Mouse (Mus musculus) forebrain, embryonic 13.5 days (tissue): ENCODE data around the gene Gck. TPM values are rescaled to one million over a fixed set of nuclear protein-coding genes. Genes with fewer than 3 reads are reported as not detected.

Experiments
- ATAC-seq: fragments of 200-750 bp; cut with Nextera tagmentation; 2 replicates; pipeline ENCODE4 v1.8.0; 2017
- H3K27ac ChIP-seq: fragments of 300-500 bp; sonication (generic); 2 replicates; pipeline ENCODE4 v1.5.1; 2015; ENCODE audit warnings: inconsistent platforms, mild to moderate bottlenecking, moderate library complexity
- H3K27me3 ChIP-seq: fragments of 300-500 bp; sonication (generic); 2 replicates; pipeline ENCODE4 v1.6.1; 2015; ENCODE audit warnings: mild to moderate bottlenecking, inconsistent platforms
- H3K36me3 ChIP-seq: fragments of 300-500 bp; sonication (generic); 2 replicates; pipeline ENCODE4 v1.6.1; 2015; ENCODE audit warnings: mild to moderate bottlenecking, inconsistent platforms; ENCODE audit not compliant: poor library complexity, severe bottlenecking
- H3K4me1 ChIP-seq: fragments of 300-500 bp; sonication (generic); 2 replicates; pipeline ENCODE4 v1.6.1; 2015; ENCODE audit warnings: inconsistent platforms
- H3K4me2 ChIP-seq: fragments of 300-500 bp; sonication (generic); 2 replicates; pipeline ENCODE4 v1.6.1; 2015; ENCODE audit warnings: inconsistent platforms, mild to moderate bottlenecking, moderate library complexity
- H3K4me3 ChIP-seq: fragments of 300-500 bp; sonication (generic); 2 replicates; pipeline ENCODE4 v1.5.1; 2015; ENCODE audit warnings: mild to moderate bottlenecking, inconsistent platforms
- H3K9ac ChIP-seq: fragments of 300-500 bp; sonication (generic); 2 replicates; pipeline ENCODE4 v1.6.1; 2015; ENCODE audit warnings: mild to moderate bottlenecking, inconsistent platforms
- H3K9me3 ChIP-seq: fragments of 300-500 bp; sonication (generic); replicated peaks from 2 replicates; pipeline ENCODE4 v1.6.1; 2016; ENCODE audit warnings: inconsistent platforms
- WGBS: fragments of 180-500 bp; shearing (Covaris S2); methylation state at CpG from one replicate; pipeline ENCODE4 v1.1.7; 2015; 5-methylcytosine and 5-hydroxymethylcytosine counted together
- polyA plus RNA-seq: library from polyadenylated mRNA; unstranded; fragments of >200 nt; fragmentation: Nextera tagmentation; extraction: Ambion mirVana; gene quantifications from 2 replicates; pipeline ENCODE4 v1.2.1, GENCODE M21; 2015

Gck gene
- 4.7 and 5.8 TPM in 2 replicates for polyA plus RNA-seq

- peaks cover 10% of the 10 kb centered on the region for H3K4me1 ChIP-seq
- H3K4me3 ChIP-seq, result no peak within 1 kb of the TSS
- 0 out of 2 replicates have a peak within 1 kb of the TSS, but pooled peaks have one; percentile 13 for H3K4me2 ChIP-seq
- H3K9ac ChIP-seq, result peak within 1 kb of the TSS; percentile 6; the same call in 1 of the 2 replicates
- no peaks in the 10 kb centered on the region for H3K27me3 ChIP-seq
- H3K9me3 ChIP-seq, result no peaks in the 10 kb centered on the region
- ATAC-seq, result peak; percentile 24; the same call in 1 of the 2 replicates
- H3K27ac ChIP-seq, result no peak within 1 kb of the TSS
- H3K36me3 ChIP-seq, result no peaks in the 10 kb centered on the region
- 39% methylated on average over 8 of the region's 8 CpGs for WGBS
Measured at GRCm38 (mm10) chr11:5949586-5950352, at the start of gene Gck. Gene Gck (minus strand): TSS chr11:5950081.

GRCm38 (mm10) chr11:5998472-5998871 is 48.6 kb upstream of the Gck start:
- Histone ChIP-seq H3K27me3 (peaks cover 4% of the 10 kb centered on the region; the same call in 1 of the 2 replicates), H3K27ac (no peak overlapping the region), H3K9ac (no peak overlapping the region), H3K4me2 (no peak overlapping the region), H3K9me3 (no peaks in the 10 kb centered on the region), H3K4me1 (peaks cover 23% of the 10 kb centered on the region), H3K36me3 (no peaks in the 10 kb centered on the region), H3K4me3 (no peak overlapping the region)
- 94% methylated on average over 2 of the region's 2 CpGs for WGBS
- ATAC-seq, result no peak

- Histone ChIP-seq H3K4me2 (no peak overlapping the region), H3K4me3 (no peak overlapping the region), H3K27me3 (peaks cover 4% of the 10 kb centered on the region; the same call in 1 of the 2 replicates), H3K9me3 (no peaks in the 10 kb centered on the region), H3K27ac (no peak overlapping the region), H3K36me3 (no peaks in the 10 kb centered on the region), H3K9ac (no peak overlapping the region), H3K4me1 (peaks cover 18% of the 10 kb centered on the region)
- 16% methylated on average over 8 of the region's 8 CpGs for WGBS
- peak; percentile 35; the same call in 1 of the 2 replicates for ATAC-seq
Measured at GRCm38 (mm10) chr11:5995989-5996388, 46.1 kb upstream of the Gck start.

- Histone ChIP-seq H3K4me1 (peaks cover 7% of the 10 kb centered on the region), H3K27me3 (peaks cover 4% of the 10 kb centered on the region; the same call in 1 of the 2 replicates), H3K27ac (no peak overlapping the region), H3K9ac (no peak overlapping the region), H3K4me3 (no peak overlapping the region), H3K9me3 (no peaks in the 10 kb centered on the region), H3K4me2 (no peak overlapping the region), H3K36me3 (no peaks in the 10 kb centered on the region)
- WGBS, result 92% methylated on average over 3 of the region's 3 CpGs
- ATAC-seq, result no peak
Measured at GRCm38 (mm10) chr11:5994880-5995279, 45.0 kb upstream of the Gck start.

- 85% methylated on average over 5 of the region's 5 CpGs for whole genome bisulfite sequencing
- Histone ChIP-seq H3K9ac (no peak overlapping the region), H3K4me1 (0 out of 2 replicates have a peak, but pooled peaks cover under 1% of the 10 kb centered on the region), H3K36me3 (no peaks in the 10 kb centered on the region), H3K4me3 (no peak overlapping the region), H3K9me3 (no peaks in the 10 kb centered on the region), H3K4me2 (no peak overlapping the region), H3K27ac (no peak overlapping the region), H3K27me3 (peaks cover 4% of the 10 kb centered on the region; the same call in 1 of the 2 replicates)
- ATAC-seq, result no peak
Measured at GRCm38 (mm10) chr11:5994212-5994611, 44.3 kb upstream of the Gck start.

GRCm38 (mm10) chr11:5990910-5991309 is 41.0 kb upstream of the Gck start:
- H3K9ac ChIP-seq, result no peak overlapping the region
- no peaks in the 10 kb centered on the region for H3K9me3 ChIP-seq
- H3K4me1 ChIP-seq, result no peaks in the 10 kb centered on the region
- no peak for ATAC-seq
- no peak overlapping the region for H3K4me2 ChIP-seq
- no peak overlapping the region for H3K27ac ChIP-seq
- peaks cover 4% of the 10 kb centered on the region; the same call in 1 of the 2 replicates for H3K27me3 ChIP-seq
- no peak overlapping the region for H3K4me3 ChIP-seq
- H3K36me3 ChIP-seq, result no peaks in the 10 kb centered on the region
- WGBS, result 27% methylated on average over 4 of the region's 4 CpGs

GRCm38 (mm10) chr11:5989954-5990593 is 40.2 kb upstream of the Gck start:
- H3K36me3 ChIP-seq, result no peaks in the 10 kb centered on the region
- H3K9ac ChIP-seq, result no peak overlapping the region
- 84% methylated on average over 16 of the region's 16 CpGs for WGBS
- no peaks in the 10 kb centered on the region for H3K4me1 ChIP-seq
- H3K27me3 ChIP-seq, result no peaks in the 10 kb centered on the region
- no peak for ATAC-seq
- no peak overlapping the region for H3K4me3 ChIP-seq
- H3K9me3 ChIP-seq, result no peaks in the 10 kb centered on the region
- no peak overlapping the region for H3K27ac ChIP-seq
- H3K4me2 ChIP-seq, result no peak overlapping the region

GRCm38 (mm10) chr11:5988126-5988525 is 38.2 kb upstream of the Gck start:
- Histone ChIP-seq H3K9ac (no peak overlapping the region), H3K4me1 (no peaks in the 10 kb centered on the region), H3K27ac (no peak overlapping the region), H3K9me3 (no peaks in the 10 kb centered on the region), H3K36me3 (no peaks in the 10 kb centered on the region), H3K4me3 (no peak overlapping the region), H3K27me3 (no peaks in the 10 kb centered on the region), H3K4me2 (no peak overlapping the region)
- no peak for ATAC-seq
- 78% methylated on average over 10 of the region's 10 CpGs for WGBS

GRCm38 (mm10) chr11:5983629-5984028 is 33.7 kb upstream of the Gck start:
- H3K9me3 ChIP-seq, result no peaks in the 10 kb centered on the region
- ATAC-seq, result no peak
- 91% methylated on average over 5 of the region's 5 CpGs for WGBS

GRCm38 (mm10) chr11:5981323-5981722 is 31.4 kb upstream of the Gck start:
- Histone ChIP-seq H3K36me3 (no peaks in the 10 kb centered on the region), H3K9ac (no peak overlapping the region), H3K27me3 (no peaks in the 10 kb centered on the region), H3K4me3 (no peak overlapping the region), H3K9me3 (no peaks in the 10 kb centered on the region), H3K4me1 (no peaks in the 10 kb centered on the region), H3K4me2 (no peak overlapping the region), H3K27ac (no peak overlapping the region)
- no peak for ATAC-seq
- WGBS, result 90% methylated on average over 6 of the region's 7 CpGs

More at GRCm38 (mm10) chr11:5983629-5984028, 33.7 kb upstream of the Gck start:
- H3K4me3 ChIP-seq, result no peak overlapping the region
- no peak overlapping the region for H3K9ac ChIP-seq
- H3K4me2 ChIP-seq, result no peak overlapping the region
- no peaks in the 10 kb centered on the region for H3K4me1 ChIP-seq
- no peak overlapping the region for H3K27ac ChIP-seq
- no peaks in the 10 kb centered on the region for H3K27me3 ChIP-seq
- no peaks in the 10 kb centered on the region for H3K36me3 ChIP-seq

- no peak overlapping the region for H3K4me2 ChIP-seq
- H3K4me1 ChIP-seq, result no peaks in the 10 kb centered on the region
- H3K27ac ChIP-seq, result no peak overlapping the region
- 70% methylated on average over 8 of the region's 8 CpGs for WGBS
- no peak overlapping the region for H3K9ac ChIP-seq
- H3K36me3 ChIP-seq, result no peaks in the 10 kb centered on the region
- no peak for ATAC-seq
- no peaks in the 10 kb centered on the region for H3K27me3 ChIP-seq
- no peak overlapping the region for H3K4me3 ChIP-seq
- H3K9me3 ChIP-seq, result no peaks in the 10 kb centered on the region
Measured at GRCm38 (mm10) chr11:5980561-5980960, 30.7 kb upstream of the Gck start.

- Histone ChIP-seq H3K9me3 (no peaks in the 10 kb centered on the region), H3K4me1 (no peaks in the 10 kb centered on the region), H3K36me3 (no peaks in the 10 kb centered on the region), H3K9ac (no peak overlapping the region), H3K4me2 (no peak overlapping the region), H3K27me3 (no peaks in the 10 kb centered on the region), H3K4me3 (no peak overlapping the region), H3K27ac (no peak overlapping the region)
- WGBS, result 92% methylated on average over 2 of the region's 2 CpGs
- ATAC-seq, result no peak
Measured at GRCm38 (mm10) chr11:5980108-5980507, 30.2 kb upstream of the Gck start.
